In the genomic region with DNA sequence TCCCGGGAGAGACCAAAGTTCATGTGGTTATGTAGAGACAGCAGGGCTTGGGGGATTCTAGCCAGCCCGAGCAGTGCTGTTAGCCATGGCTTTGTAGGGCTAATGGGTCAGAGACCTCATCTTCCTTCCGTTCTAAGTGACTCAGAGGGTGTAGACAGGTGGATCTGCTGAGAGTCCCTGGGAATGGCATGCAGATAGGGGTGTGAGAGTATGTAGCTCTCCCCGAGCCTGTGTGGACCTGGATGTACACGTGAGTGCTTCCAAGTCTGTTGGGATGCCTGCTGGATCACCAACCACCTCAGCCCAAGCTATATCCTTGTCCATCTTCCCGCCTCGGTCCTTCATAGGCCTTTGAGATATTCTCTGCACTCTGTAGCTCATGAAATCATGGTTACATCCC, we compare ENCODE assay signal across 30 mouse cellular contexts. TPM values are rescaled to one million over a fixed set of nuclear protein-coding genes. Genes with fewer than 3 reads are reported as not detected.
DNase-seq lines count a peak whose midpoint lies in the region; TF ChIP-seq lines count a peak whose summit lies in the region.
"Had no signal": no experiment of that assay in that cellular context is flagged by ENCODE, and none has a peak within 500 bp of the region (broad histone marks: within the 10 kb centered on the region; RNA-seq: fewer than 3 reads in every experiment).

No protein-coding gene starts in this region.

- H3K9ac ChIP-seq in ES-E14 (ENCODE audit: insufficient read depth, low read depth, low read length, poor library complexity, severe bottlenecking) = peak overlapping the region; percentile 75
- H3K9ac ChIP-seq: embryonic facial prominence, embryonic 12.5 days; embryonic facial prominence, embryonic 15.5 days; forebrain, embryonic 12.5 days; forebrain, embryonic 15.5 days; heart, embryonic 13.5 days; hindbrain, embryonic 14.5 days had no signal

- H3K79me2 ChIP-seq in C2C12 (ENCODE audit: control insufficient read depth, insufficient read depth) = no peaks in the 10 kb centered on the region

- H3K4me1 ChIP-seq in ES-E14 (ENCODE audit: control insufficient read depth in 2 of 2, insufficient read depth in 2 of 2, low read length in 2 of 2, poor library complexity in 1 of 2) = peaks cover 7 to 27% of the 10 kb centered on the region in 2 experiments; a peak in 3 of 4 replicates
- H3K4me1 ChIP-seq in embryonic fibroblast, embryonic 13.5 days (ENCODE audit: control insufficient read depth, insufficient read depth, low read length) = peaks cover 18% of the 10 kb centered on the region

- H3K36me3 ChIP-seq in C2C12 (ENCODE audit: control insufficient read depth, insufficient read depth) = no peaks in the 10 kb centered on the region
- peaks cover 23% of the 10 kb centered on the region for H3K36me3 ChIP-seq in ES-E14 (ENCODE audit: control insufficient read depth, insufficient read depth, low read length, poor library complexity, severe bottlenecking)
- H3K36me3 ChIP-seq: embryonic facial prominence, embryonic 12.5 days; embryonic facial prominence, embryonic 15.5 days; forebrain, embryonic 12.5 days; forebrain, embryonic 15.5 days; heart, embryonic 10.5 days; heart, embryonic 13.5 days had no signal

- no peak for TF ChIP-seq POLR2A in embryonic fibroblast, embryonic 13.5 days (IDR thresholded peaks at IDR 0.05; ENCODE audit: low read depth, low read length)

- no peaks in the 10 kb centered on the region for H3K9me3 ChIP-seq in ES-E14 (ENCODE audit: control insufficient read depth, insufficient read depth, low read depth, low read length)
- H3K9me3 ChIP-seq: embryonic facial prominence, embryonic 12.5 days; embryonic facial prominence, embryonic 15.5 days; forebrain, embryonic 12.5 days; forebrain, embryonic 15.5 days; heart, embryonic 10.5 days; heart, embryonic 13.5 days had no signal

- H3K27ac ChIP-seq in ES-E14 (ENCODE audit: insufficient read depth, low read depth, low read length, poor library complexity, severe bottlenecking) = peak overlapping the region; percentile 37
- peak overlapping the region; percentile 66; the same call in 1 of the 2 replicates for H3K27ac ChIP-seq in embryonic fibroblast, embryonic 13.5 days (ENCODE audit: insufficient read depth, low read length)
- H3K27ac ChIP-seq: embryonic facial prominence, embryonic 12.5 days; forebrain, embryonic 12.5 days; forebrain, embryonic 15.5 days; heart, adult 2 months; heart, embryonic 10.5 days; heart, embryonic 13.5 days; hindbrain, embryonic 14.5 days; hindbrain, postnatal 0 days had no signal

- no peaks in the 10 kb centered on the region for H3K79me3 ChIP-seq in C2C12 (ENCODE audit: low read depth)

- no peaks in the 10 kb centered on the region for H3K27me3 ChIP-seq in C2C12 (ENCODE audit: control insufficient read depth, insufficient read depth, insufficient read length)

- in situ Hi-C loops in ES-E14 (cut with MboI; ENCODE audit: low sequenced_read_pairs in 2 of 2, unreplicated experiment in 2 of 2) = no loop called here

- H3ac ChIP-seq in C2C12 (ENCODE audit: control insufficient read depth, insufficient read length, low read depth) = no peak overlapping the region

- DNase-seq in ES-E14 (ENCODE audit: low read depth, low spot score) = no peak
- no peak for DNase-seq in kidney, postnatal 36 days
- DNase-seq in cerebellum, adult 8-10 months = no peak
- no peak for DNase-seq in neural tube, embryonic 10.5 days (ENCODE audit: extremely low spot score, low spot score)
- DNase-seq: adrenal gland, adult 2 months; adrenal gland, postnatal 14 days; cerebellum, adult 11 months; cerebellum, adult 9-11 months; cerebellum, postnatal 25 days; gastrocnemius, postnatal 36 days; heart, adult 2 months; heart, postnatal 14 days; heart, postnatal 4 days; kidney, adult 18-20 months had no signal

- H3K4me3 ChIP-seq in C2C12 (ENCODE audit: insufficient read depth, poor library complexity, severe bottlenecking) = no peak overlapping the region
- peak overlapping the region; percentile 31 to 68; a peak in 3 of 4 replicates for H3K4me3 ChIP-seq in ES-E14 (ENCODE audit: insufficient read depth in 1 of 2, low read depth in 1 of 2, low read length in 2 of 2, poor library complexity in 1 of 2, severe bottlenecking in 1 of 2)
- H3K4me3 ChIP-seq in embryonic fibroblast, embryonic 13.5 days (ENCODE audit: insufficient read depth, low read length) = no peak overlapping the region
- H3K4me3 ChIP-seq: embryonic facial prominence, embryonic 12.5 days; embryonic facial prominence, embryonic 15.5 days; erythroblast, embryonic 14.5 days; forebrain, embryonic 12.5 days; forebrain, embryonic 15.5 days; heart, adult 2 months; heart, embryonic 10.5 days; heart, embryonic 13.5 days had no signal

- no peak for TF ChIP-seq CTCF in C2C12 (IDR thresholded peaks at IDR 0.05; ENCODE audit: control insufficient read depth, insufficient read depth, insufficient read length)
- TF ChIP-seq CTCF in embryonic fibroblast, embryonic 13.5 days (IDR thresholded peaks at IDR 0.05; ENCODE audit: borderline replicate concordance, insufficient read depth, low read length) = no peak

TF ChIP-seq in C2C12, 6 proteins besides CTCF, POLR2A, EP300 and RAD21:
- TF ChIP-seq MAX (IDR thresholded peaks at IDR 0.05) (no peak), USF1 (IDR thresholded peaks at IDR 0.05; ENCODE audit: low read depth) (no peak), FOSL1 (IDR thresholded peaks at IDR 0.05; ENCODE audit: insufficient read depth, low read length, poor library complexity, severe bottlenecking) (no peak), MYOD1 (IDR thresholded peaks at IDR 0.05; ENCODE audit: control insufficient read depth, insufficient read length, low read depth) (peak; percentile 57), MYOG (IDR thresholded peaks at IDR 0.05; ENCODE audit: control insufficient read depth, extremely low read depth, insufficient read length) (no peak), CEBPB (IDR thresholded peaks at IDR 0.05; ENCODE audit: low read depth) (no peak)

TF ChIP-seq in ES-E14, 5 proteins besides CTCF, POLR2A, EP300 and RAD21:
- TF ChIP-seq MAFK (IDR thresholded peaks at IDR 0.05; ENCODE audit: insufficient read depth, low read depth, low read length) = no peak
- no peak for TF ChIP-seq CHD2 (IDR thresholded peaks at IDR 0.05; ENCODE audit: low read depth, low read length)
- TF ChIP-seq ZNF384 (IDR thresholded peaks at IDR 0.05; ENCODE audit: low read depth, low read length) = no peak
- no peak for TF ChIP-seq HCFC1 (IDR thresholded peaks at IDR 0.05; ENCODE audit: borderline replicate concordance, insufficient read depth, low read length)
- no peak for TF ChIP-seq ZC3H11A (IDR thresholded peaks at IDR 0.05; ENCODE audit: borderline replicate concordance, low read depth, low read length)

RNA-seq across cellular contexts. Expression of a gene that starts 2.3 kb away (rescaled TPM):
- 1.8 TPM for polyA plus RNA-seq in C2C12 (2012; fragmentation: generic; extraction: Trizol)
- total RNA-seq in ES-E14 (2012; rRNA removed) = 80.5 and 158 TPM in 2 replicates
- polyA plus RNA-seq in embryonic fibroblast, embryonic 13.5 days (2011; ENCODE audit: insufficient read length, low read depth, missing spikeins) = 6.6 and 14.0 TPM in 2 replicates
- total RNA-seq: gastrocnemius, adult 8-10 months; gastrocnemius, postnatal 36 days; heart, adult 2 months had no signal
- polyA plus RNA-seq: adrenal gland, adult 2 months; erythroblast, embryonic 14.5 days; forebrain, embryonic 15.5 days; heart, embryonic 13.5 days; hindbrain, embryonic 14.5 days had no signal

RNA-seq across cellular contexts. Expression of a gene that starts 14.5 kb away (rescaled TPM):
- polyA plus RNA-seq in C2C12 (2012; fragmentation: generic; extraction: Trizol) = 0.07 TPM
- 2.0 and 3.0 TPM in 2 replicates for total RNA-seq in ES-E14 (2012; rRNA removed)
- not detected in 2 replicates for polyA plus RNA-seq in embryonic fibroblast, embryonic 13.5 days (2011; ENCODE audit: insufficient read length, low read depth, missing spikeins)
- total RNA-seq: common myeloid progenitor, adult 5-6 weeks; granulocyte monocyte progenitor cell, adult 5-6 weeks had no signal
- polyA plus RNA-seq: erythroblast, embryonic 14.5 days had no signal

RNA-seq across cellular contexts. Expression of a gene that starts 25.5 kb away (rescaled TPM):
- 9.0 TPM for polyA plus RNA-seq in C2C12 (2012; fragmentation: generic; extraction: Trizol)
- total RNA-seq in ES-E14 (2012; rRNA removed) = 1.6 and 4.5 TPM in 2 replicates
- 0.35 and 2.2 TPM in 2 replicates for polyA plus RNA-seq in embryonic fibroblast, embryonic 13.5 days (2011; ENCODE audit: insufficient read length, low read depth, missing spikeins)
- total RNA-seq: adrenal gland, adult 2 months; adrenal gland, postnatal 14 days; adrenal gland, postnatal 4 days; common myeloid progenitor, adult 5-6 weeks; gastrocnemius, adult 8-10 months; gastrocnemius, postnatal 36 days; granulocyte monocyte progenitor cell, adult 5-6 weeks; heart, adult 2 months; heart, postnatal 14 days; heart, postnatal 4 days; hindbrain, postnatal 0 days had no signal
- polyA plus RNA-seq: embryonic facial prominence, embryonic 12.5 days; erythroblast, embryonic 14.5 days; forebrain, embryonic 12.5 days; forebrain, embryonic 15.5 days; heart, embryonic 10.5 days; hindbrain, postnatal 0 days; inflammation-experienced regulatory T-cells, adult 6 months had no signal

RNA-seq across cellular contexts. Expression of a gene that starts 29.6 kb away (rescaled TPM):
- polyA plus RNA-seq in C2C12 (2012; fragmentation: generic; extraction: Trizol) = 0.37 TPM
- total RNA-seq in ES-E14 (2012; rRNA removed) = 27.1 and 60.6 TPM in 2 replicates
- 2.0 and 4.0 TPM in 2 replicates for polyA plus RNA-seq in embryonic fibroblast, embryonic 13.5 days (2011; ENCODE audit: insufficient read length, low read depth, missing spikeins)
- total RNA-seq: common myeloid progenitor, adult 5-6 weeks; gastrocnemius, adult 8-10 months; granulocyte monocyte progenitor cell, adult 5-6 weeks had no signal
- polyA plus RNA-seq: erythroblast, embryonic 14.5 days; forebrain, embryonic 12.5 days; forebrain, embryonic 15.5 days; inflammation-experienced regulatory T-cells, adult 6 months had no signal

Comparison
In these comparisons a context has a peak if more than half of its experiments do, and no peak if none do; other contexts are left out.
1. H3K4me3 ChIP-seq: peak in ES-E14 (2 of 2); none in C2C12 (single experiment) and embryonic fibroblast, embryonic 13.5 days (single experiment).